Mouse (Mus musculus) cerebellum, adult (tissue): ENCODE data around the gene Kncn.

ENCODE experiments used
- ATAC-seq: cut with Nextera tagmentation; 2 replicates; pipeline ENCODE4 v1.9.2; 2017; ENCODE audit warnings: mild to moderate bottlenecking, moderate library complexity, mixed read lengths; ENCODE audit not compliant: insufficient number of reproducible peaks, low FRiP score, low TSS enrichment

Gene Kncn

GRCm38 (mm10) chr4:115931556-115932088 is 47.4 kb downstream of the Kncn start:
- ATAC-seq: no peak

- ATAC-seq: no peak
Measured at GRCm38 (mm10) chr4:115935835-115936581, 51.8 kb downstream of the Kncn start.

- ATAC-seq: no peak
Measured at GRCm38 (mm10) chr4:115936646-115937045, 52.4 kb downstream of the Kncn start.

GRCm38 (mm10) chr4:115937061-115937976 is 53.1 kb downstream of the Kncn start:
- no peak for ATAC-seq

DNA sequence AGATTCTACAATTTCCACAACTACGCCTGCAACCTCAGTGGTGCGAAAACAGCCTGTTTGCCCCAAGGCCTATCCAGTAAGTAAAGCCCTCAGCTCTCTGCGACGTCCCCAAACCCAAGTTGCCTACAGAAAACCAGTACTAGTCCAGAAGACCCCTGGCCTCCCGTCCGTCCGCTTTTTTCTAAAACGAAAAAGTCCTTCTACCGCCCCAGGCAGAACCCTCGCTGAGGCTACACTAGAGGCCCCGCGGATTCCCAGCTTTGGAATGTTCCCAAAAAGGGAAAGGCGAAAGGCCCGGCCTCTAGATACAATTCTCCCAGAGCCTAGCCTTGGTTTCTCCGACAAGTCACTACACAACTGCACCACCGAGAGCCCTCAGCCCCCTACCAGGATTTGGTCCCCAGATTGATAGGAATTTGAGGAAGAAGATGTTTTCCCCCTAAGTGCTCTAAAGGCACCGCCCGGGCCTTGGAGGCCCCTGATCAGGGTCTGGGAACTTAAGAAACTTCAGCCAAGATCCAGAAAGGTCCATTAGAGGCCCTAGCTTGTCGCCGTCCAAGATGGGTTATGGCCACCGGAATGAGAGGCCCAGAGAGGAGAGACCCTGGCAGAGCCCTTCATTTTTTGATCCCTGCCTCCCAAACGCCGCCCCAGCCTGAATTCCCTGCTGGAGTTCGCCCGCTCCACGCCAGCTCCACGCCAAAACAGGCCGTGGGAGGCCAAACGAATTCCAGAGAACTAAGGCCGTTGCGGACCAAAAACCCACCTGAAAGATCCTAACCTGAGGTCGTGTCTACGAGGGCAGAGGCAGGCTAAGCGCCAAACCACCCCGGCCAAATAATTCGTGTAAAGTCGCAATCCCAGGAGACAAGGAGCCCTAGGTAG is 54.3 kb downstream of the Kncn start:
- ATAC-seq: no peak
